Mouse (Mus musculus): ENCODE measurements around the gene Olfr1441. TPM values are rescaled to one million over a fixed set of nuclear protein-coding genes. Genes with fewer than 3 reads are reported as not detected.
A peak's percentile ranks its signal among the peaks of the same experiment; 100 is the strongest.

Olfr1441 gene
- total RNA-seq (2021): not detected in 2 replicates
- long read RNA-seq: 0 reads

DNA sequence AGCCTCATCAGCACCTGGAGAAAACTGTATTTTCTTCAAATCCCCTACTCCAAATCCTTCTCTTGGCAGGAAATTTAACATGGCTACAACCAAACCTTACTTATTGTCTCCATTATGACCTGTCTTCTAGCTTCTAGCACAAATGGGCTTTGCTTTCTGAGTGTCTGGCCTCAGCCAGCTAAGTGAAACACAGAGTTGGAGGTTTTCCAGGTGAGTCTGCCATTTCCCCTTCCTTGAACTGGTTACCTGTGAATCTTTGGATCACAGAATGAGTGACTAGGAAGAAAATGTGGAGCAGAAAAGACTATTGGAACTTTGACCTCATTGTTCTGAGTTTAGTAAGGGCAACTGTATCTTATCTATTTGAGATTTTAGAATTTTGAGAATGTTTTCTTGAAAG is at the start of gene Olfr1441:
Gene Olfr1441, plus strand, starts transcription at position 73 of the 400 bp plus-strand sequence.
- DNase-seq: no peak

DNA sequence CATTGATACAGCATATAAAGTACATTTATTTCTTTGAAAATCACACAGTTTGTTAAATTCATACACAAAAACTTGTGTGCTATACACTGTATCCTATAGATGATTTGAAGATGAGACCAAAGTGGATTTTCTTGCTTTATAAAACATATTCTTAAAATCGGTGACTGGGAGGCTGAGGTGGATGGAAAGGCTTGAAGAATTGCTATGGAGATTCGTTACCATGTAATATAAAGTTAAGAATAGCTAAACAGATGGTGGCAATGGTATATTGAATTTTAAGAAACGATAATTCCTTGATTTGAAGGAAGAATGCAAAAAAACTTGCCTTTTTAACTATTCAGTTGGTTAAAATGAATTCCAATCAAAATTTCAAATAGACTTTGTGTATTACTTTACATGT is 44.2 kb upstream of the Olfr1441 start:
- no peak for DNase-seq

DNA sequence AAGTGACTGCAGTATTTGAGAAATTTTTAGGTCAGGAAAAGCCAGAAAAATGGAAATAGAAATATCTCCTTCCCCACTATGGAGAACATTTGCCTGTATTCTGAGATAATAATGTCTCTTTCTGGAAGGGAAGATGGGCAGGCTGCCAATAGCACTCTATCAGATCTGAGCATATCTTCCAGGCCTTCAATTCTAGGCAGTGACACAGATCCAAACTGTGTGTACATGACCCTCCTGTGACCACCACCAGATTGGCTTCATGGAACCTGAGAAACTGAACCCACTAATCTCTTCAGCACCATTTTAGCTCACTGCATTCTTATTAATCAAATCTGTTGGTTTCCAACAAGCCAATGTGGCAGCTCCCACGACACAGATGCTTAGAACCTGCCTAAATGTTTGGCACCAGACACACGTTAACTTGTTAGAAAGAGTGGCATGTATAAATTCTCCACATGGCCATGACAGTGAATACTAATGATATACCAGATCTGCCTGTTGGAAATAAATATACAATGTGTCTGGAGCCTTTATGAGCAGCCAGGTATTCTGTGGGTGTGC is 42.7 kb upstream of the Olfr1441 start:
- DNase-seq: peak; percentile 1

DNA sequence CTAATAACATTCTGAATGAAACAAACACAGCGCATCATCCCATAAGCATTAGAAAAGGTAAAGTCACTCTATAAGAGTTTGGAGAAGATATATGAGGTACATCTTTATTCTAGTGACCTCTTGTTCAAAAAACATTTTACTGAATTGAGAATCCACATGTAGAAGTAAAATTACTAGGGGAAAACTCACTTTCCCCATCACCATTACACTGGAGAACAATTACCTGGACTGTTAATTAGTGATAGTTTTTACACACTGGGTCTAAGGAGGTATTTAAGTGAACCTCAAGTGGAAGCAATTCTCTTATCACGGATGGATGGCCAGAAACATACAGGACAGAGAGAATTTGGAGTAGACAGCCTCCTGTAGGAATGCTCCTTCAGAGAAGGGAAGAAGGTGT is 30.3 kb upstream of the Olfr1441 start, which contains the start of gene Olfr1440:
Gene Olfr1440, plus strand, starts transcription at position 301 of the 400 bp plus-strand sequence.
- no peak for DNase-seq

DNA sequence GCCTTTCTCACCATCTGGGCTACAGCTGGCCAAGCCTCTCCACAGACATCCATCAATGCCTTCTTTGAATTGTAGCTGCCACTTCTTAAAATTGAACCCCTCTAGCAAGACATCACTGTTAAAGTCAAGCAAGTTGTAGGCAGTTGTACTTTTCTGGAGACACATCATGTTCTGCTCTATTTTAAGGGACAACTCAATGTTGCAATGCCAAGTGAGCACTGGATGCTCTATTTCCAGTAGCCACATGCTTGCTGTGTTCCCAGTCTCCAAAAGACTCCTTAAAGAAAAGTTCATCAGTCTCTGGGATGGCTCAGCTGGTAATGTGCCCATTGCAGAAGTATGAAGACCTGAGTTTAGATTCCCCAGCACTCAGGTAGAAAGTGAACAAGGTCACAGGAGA is 3.5 kb upstream of the Olfr1441 start:
- no peak for DNase-seq

DNA sequence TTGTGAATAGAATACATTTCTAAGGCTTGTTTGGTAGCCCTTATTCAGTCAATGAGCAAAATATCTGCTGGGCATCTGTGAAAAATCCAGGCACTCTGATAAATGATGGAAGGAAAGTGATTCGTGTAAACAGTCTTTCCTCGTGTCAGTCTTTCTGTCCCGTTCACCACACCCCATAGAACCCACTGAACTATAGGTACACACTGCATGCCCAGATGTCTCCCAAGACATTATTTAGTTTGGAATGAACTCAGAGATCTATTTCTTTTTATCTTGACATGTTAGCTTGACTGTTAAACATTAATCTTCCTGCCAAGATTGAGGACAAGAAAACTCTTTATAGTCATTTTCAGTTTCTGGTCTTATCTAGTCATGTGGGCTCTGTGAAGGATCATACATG is 1.1 kb downstream of the Olfr1441 start:
- no peak for DNase-seq

DNA sequence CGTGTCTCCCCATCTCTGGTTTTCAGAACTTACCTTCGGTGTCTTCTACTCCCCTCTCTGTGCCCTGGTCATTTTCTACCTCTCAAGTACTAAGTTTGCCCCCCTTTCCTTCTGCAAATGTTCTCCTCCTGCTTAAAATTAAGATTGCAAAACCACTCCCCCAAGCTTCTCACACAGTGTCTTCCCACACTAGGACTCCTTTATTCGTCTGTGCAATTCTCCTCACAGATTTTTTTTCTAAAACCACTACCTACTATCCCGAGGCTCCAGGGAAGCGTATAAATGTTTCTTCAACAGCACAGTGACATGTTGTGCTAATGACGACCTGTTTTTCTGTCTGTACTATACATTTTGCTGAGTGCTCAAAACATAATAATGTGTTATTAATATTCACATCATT is 3.3 kb downstream of the Olfr1441 start:
- DNase-seq: no peak

DNA sequence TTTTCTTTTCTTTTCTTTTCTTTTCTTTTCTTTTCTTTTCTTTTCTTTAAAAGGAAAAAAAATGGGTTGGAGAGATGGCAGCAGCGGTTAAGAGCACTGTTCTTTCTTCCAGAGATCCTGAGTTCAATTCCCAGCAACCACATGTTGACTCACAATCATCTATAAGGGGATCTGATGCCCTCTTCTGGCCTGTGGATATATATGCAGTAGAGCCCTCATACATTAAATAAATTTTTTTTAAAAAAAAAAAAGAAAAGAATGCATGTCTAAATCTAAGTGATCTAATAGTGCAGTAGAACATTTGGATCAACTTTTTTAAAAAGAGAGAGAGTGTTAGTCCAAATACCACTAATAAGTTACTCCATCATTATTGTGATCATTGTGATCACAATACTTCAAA is 4.4 kb downstream of the Olfr1441 start:
- DNase-seq: no peak

DNA sequence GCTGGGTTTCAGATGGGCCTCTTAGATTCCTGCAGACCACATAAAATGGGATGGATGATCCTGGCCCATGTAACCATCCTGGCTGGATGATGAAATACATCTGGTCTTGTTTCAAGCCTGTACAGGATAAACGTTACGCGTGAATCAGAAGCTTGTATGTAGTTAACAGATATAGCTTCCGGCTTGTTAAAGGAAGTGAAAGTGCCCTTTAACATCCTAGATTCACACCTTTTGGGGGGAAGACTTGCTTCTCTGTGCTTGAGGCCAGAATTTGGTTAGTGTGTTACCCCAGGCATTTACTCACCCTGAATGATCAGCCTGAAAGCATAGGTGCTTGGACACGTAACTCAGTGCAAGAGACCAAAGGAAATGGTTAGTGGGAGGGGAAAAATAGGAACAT is 9.9 kb downstream of the Olfr1441 start:
- DNase-seq: no peak

DNA sequence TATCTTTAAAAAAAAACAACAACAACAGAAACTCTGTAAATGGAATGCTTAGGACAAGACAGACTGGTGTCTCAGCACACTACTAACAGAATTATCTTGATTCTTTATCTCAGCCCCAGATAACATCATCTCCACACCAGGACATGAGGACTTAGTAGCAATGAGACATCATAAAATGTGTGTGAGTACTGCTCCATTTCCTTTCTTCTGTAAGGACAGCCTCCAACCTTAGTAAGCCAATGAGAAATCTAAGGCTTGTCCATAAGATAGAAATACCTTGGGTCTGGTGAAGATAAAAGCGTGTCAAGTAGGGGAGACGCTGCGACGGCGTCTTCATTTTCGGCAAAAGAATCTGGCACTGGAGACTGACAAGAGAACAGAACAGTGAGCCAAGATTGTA is 10.4 kb downstream of the Olfr1441 start, which contains the start of gene Pfpl:
Gene Pfpl, plus strand, starts transcription at position 301 of the 400 bp plus-strand sequence.
- no peak for DNase-seq

DNA sequence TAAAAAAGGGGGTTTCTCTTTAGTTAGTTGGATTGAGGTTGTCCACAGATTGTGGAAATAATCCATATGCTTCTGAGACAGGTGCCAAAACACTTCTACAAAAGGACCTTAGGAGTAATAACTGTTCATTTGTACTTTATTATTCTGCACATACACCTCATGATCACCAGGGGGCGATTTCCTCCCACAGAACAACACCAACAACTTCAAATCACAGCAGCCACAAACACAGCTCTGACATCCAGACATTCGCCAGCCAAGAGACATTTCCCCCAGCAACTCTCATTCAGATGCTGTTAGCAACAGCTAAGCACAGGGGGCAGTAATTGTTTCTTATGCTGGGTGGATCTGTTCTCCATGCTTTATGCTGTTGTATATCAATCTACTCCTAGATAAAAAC is 15.8 kb downstream of the Olfr1441 start:
- DNase-seq: peak; percentile 5

DNA sequence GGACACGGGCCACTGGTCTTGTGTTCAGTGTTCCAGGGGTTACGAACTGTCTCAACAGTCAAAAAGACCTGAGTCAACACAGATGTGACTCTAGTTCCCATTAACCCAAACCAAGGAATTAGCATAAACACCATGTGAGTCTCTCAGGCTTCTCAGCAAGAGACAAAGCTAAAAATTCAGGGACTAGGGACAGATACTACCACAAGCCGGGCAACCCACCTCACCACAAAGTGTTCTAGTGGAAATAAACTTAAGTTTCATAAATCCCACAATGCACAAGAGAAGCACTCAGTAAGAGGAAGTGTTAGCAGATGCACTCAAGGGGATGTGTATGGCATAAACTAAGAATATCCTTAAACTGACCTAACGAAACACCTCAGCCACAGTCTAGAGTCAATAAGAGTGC is 17.8 kb downstream of the Olfr1441 start:
- no peak for DNase-seq

DNA sequence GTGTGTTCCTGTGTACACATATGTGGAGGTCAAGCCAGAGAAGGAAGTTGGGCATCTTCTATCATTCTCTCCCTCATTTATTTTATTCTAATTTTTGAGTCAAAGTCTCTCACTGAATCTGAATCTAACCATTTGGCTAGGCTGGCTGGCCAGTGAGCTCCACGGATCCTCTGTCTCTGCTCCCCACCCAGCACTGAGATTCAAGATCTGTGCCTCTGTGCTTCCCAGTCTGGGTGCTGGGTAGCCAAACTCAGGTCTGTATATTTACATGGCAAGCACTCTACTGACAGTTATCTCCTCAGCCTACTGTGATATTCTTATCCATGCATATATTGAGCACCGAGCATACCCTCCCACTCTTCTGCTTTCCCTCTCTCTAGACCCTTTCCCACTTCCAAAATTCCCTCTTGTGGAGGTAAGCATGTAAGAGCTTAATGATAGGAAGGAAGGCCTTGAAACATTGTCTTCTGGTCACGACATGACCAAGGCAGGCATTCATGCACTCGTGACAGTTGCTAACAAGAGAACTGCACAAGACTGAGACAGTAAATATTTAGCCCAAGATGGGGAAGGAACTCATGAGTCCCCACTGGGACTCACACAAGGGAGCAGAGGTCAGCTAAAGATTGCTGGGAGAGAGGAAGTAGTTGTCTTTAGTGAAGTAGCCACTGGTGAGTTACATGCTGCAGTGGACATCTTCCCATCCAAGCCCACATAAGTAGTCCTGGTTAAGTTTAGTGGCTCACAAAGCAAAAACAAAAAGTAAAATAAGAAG is 18.7 kb downstream of the Olfr1441 start:
- DNase-seq: no peak

DNA sequence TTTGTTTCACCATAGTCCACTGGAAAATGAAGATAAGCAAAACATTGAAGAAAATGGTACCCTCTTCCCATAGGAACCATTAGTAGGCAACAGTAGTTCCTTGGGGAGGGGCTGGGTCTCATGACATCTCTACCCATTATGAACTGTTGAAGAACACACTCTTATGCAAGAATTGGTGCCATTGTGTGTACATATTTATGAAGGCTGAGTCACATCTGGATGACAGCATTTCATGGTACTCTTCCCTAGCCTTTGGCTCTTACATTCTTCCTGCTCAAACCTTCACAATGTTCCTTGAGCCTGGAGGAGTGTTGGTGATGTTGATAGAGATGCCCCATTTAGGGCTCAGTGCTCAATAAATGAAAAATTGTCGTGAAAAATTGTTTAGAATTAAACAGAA is 22.3 kb downstream of the Olfr1441 start:
- no peak for DNase-seq

DNA sequence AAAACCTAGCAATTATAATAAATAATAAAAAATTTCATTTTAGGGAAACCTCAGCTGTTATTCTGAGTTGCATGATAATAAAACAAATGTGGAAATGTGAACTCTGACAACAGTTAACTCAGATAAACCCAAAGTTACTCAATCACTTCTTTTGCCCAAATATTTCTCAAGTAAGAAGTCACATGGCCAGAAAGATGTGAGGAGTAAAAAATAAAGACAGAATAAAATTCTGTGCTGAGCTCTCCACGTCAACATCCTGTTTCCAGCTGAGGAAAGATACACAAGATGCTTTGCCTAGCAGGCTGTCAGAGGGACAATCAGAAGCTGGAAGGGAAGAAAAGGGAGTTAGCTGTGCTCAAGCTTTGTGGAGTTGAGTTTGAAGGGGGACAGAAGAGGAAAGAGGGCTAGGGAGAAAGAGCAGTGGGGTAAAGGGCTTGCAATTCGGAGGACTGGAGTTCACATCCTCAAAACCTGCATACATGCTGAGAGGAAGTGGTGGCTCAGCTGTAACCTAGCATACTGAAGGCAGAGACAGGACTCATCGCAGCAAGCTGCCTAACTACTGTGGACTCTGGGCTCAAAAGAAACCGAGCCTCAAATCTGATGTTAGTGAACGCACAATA is 23.0 kb downstream of the Olfr1441 start:
- DNase-seq: no peak

DNA sequence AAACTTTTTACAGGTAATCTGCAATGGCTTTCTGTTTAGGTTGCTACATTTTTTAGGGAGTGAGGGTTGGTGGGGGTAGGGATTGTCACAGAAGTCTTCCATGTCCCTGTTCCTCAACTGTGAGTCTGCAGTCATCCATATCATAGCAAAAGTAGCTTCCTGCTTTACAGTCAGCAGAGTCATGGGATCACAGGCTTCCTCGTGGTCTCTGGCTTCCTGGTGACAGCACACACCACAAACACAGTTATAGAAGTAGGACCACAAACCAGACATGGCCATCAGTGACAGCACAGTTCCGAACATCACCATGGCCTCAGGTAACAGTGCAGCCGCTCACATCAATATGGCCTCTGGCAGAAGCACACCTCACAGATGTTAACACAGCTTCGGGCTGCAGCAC is 25.3 kb downstream of the Olfr1441 start:
- DNase-seq: no peak

DNA sequence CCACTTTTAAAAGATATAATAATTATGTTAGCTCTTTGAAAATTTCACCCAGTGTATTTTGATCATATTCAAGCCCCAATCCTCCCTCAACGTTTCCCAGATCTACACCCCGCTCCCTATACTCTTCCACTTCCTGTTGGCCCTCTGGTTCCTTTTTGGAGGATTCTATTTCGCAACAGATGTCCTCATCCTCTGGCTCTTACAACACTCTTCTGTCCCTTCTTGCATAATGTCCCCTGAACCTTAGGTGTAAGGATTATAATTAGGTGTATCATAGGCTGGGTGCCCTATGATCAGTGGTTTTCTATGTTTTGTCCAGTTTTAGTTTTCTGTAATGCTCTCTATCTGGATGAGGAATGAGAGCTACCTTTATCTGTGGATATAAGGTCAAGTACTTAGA is 27.8 kb downstream of the Olfr1441 start:
- DNase-seq: no peak

DNA sequence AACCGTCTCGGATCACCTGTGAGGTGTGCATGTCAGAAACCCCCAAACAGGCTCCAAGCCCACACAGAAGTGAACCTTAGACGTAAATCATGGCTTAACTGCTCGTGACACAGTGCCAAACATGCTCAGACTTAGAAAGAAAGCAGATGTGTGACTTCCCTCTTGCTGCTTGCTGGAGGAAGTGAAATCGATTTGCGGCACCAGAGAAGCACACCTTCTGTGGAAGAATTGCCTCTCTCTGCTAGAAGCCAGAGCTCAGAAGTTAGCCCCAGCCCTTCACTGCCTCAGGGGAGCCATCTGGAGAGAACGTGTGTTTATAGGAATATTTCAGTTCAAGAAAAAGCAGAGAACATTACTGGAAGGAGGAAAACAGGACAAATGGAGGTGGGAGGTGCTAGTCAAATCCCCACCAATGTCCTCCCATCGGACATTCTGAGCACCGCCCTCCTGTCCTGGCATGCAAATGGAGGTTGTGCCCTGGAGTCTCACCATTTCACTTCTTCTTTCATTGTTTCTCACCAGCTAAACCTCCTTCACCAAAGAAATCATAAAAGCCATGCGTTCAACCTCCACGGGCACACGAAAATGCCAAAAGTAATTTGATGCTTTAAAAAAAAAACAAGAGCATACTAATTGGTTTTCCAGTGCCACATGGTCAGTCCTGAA is 40.3 kb downstream of the Olfr1441 start:
- DNase-seq: no peak

DNA sequence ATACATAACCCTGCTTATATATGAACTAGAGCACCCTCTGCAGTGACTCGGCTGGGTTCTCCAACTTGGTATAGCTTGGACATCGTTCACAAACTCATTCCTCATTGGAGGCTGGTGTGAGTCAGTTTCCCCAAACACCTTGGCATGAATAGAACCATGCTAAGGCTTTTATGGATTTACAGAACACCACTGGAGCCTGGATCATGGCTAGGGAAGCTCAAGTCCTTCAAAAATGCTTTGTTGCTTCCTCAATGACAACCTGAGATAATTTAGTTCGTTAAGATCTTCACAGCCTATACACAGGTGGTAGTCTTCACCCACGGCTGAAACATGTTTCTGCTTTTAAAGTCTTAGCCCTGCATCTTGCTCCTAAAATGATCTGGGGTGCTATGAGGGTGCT is 42.3 kb downstream of the Olfr1441 start:
- no peak for DNase-seq

DNA sequence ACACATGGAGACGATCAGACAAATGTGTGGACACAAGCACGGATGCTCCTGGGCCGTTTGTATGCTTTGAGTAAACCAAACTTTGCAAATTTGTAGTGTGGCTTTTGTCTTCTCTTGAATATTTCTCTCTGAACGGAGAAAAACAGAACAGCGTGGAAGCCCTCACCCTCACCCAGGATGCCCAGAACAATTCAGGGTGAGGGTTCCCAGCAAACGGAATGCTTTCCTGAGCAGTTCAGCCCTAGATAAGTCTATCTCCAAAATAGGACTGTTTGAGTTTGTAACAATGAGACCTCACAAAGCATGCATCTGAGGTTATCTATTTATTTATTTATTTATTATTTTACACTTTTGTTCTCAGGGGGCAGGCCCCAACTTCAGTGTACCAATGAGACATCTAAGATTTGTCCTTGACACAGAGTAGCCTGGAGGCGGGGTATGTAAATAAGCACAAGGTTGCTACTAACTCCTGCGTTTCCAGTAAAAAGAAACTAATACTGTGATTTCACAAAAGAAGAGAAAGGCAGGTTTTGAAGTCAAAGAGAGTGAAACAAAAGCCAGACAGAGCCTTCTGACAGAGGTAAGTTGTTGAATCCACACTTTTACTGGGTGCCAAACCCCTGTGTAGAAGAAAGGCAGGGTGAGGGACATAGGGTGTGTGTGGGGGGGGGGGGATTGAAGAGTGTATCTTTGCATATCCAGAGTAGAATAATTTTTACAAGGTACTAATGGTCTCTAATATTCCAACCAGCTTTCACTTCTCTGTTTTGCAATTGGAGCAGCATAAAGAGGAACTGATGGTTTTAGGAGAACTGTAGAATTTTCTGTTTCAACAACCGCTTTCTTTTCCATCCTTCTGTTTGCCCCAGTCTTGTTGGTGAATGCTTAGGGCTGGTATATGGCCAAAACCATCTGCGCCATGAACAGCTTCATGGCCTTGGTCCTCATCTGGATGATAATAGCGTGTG is 43.3 kb downstream of the Olfr1441 start, which contains the start of gene Mpeg1:
Gene Mpeg1, plus strand, starts transcription at position 498 of the 968 bp plus-strand sequence.
- no peak for DNase-seq

DNA sequence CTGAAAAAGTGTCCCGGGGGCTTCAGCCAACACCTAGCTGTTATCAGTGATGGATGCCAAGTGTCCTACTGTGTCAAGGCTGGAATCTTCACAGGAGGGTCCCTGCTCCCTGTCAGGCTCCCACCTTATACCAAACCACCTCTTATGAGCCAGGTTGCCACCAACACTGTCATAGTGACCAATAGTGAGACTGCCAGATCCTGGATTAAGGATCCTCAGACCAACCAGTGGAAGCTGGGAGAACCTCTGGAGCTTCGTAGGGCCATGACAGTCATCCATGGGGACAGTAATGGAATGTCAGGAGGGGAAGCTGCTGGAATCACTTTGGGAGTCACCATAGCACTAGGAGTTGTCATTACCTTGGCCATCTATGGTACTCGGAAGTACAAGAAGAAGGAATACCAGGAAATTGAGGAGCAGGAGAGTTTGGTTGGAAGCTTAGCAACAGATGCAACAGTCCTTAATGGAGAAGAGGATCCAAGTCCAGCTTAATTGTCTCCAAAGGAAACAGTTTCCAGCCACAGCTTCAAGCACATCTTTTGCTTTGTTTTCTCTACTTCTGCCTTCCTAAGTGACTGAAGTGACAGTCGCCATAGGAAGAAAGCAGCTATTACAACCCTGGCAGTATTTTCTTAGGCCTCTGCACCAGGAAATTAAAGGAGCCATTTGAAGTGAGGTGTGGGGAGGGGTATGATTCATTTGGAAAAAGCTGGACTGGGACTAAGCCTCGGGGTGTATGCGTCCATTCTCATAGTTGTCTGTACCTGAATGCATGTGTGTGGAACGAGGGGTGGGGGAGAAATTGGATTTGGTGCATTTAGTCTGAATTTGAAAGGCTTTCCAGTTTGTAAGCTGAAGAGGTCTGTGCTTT is 45.9 kb downstream of the Olfr1441 start:
- no peak for DNase-seq

All from adrenal gland, postnatal 25 days (tissue).